Mouse (Mus musculus) monocyte, adult 5-6 weeks (primary cell): ENCODE data around the gene Hps6. TPM values are rescaled to one million over a fixed set of nuclear protein-coding genes. Genes with fewer than 3 reads are reported as not detected.
A peak's percentile ranks its signal among the peaks of the same experiment; 100 is the strongest.

Experiments used
- ATAC-seq: fragments of 153-309, 156-312 bp; replicated peaks from 2 replicates; pipeline ENCODE4 v1.8.0; 2017; ENCODE audit warnings: mild to moderate bottlenecking; ENCODE audit not compliant: low TSS enrichment, insufficient number of reproducible peaks, severe bottlenecking, poor library complexity, low FRiP score
- total RNA-seq: library from RNA; stranded (forward); fragments of 200-1000, 200-491, 200-594 nt; gene quantifications from 3 replicates; pipeline ENCODE4 v1.2.3, GENCODE M21; 2017

Hps6 gene
- total RNA-seq, 1 experiment from 2014 or later: 6.0 TPM

GRCm38 (mm10) chr19:46026567-46026966 is 23.3 kb downstream of the Hps6 start:
- ATAC-seq: no peak

GRCm38 (mm10) chr19:46028747-46029320 is 25.5 kb downstream of the Hps6 start:
- ATAC-seq: no peak

GRCm38 (mm10) chr19:46029652-46030051 is 26.3 kb downstream of the Hps6 start:
- ATAC-seq: no peak

GRCm38 (mm10) chr19:46030196-46030983 is 27.1 kb downstream of the Hps6 start:
- no peak for ATAC-seq

GRCm38 (mm10) chr19:46031689-46032432 is 28.6 kb downstream of the Hps6 start:
- ATAC-seq: no peak

GRCm38 (mm10) chr19:46032731-46033510 is 29.6 kb downstream of the Hps6 start:
- ATAC-seq: no peak

GRCm38 (mm10) chr19:46033911-46034310 is 30.6 kb downstream of the Hps6 start:
- no peak for ATAC-seq

GRCm38 (mm10) chr19:46035971-46036370 is 32.7 kb downstream of the Hps6 start:
- no peak for ATAC-seq

GRCm38 (mm10) chr19:46036477-46037242 is 33.4 kb downstream of the Hps6 start:
- no peak for ATAC-seq

GRCm38 (mm10) chr19:46037243-46037924 is 34.1 kb downstream of the Hps6 start:
- no peak for ATAC-seq

- no peak for ATAC-seq
Measured at GRCm38 (mm10) chr19:46037925-46038850, 34.9 kb downstream of the Hps6 start.

- ATAC-seq: no peak
Measured at GRCm38 (mm10) chr19:46038851-46039260, 35.5 kb downstream of the Hps6 start.

GRCm38 (mm10) chr19:46039478-46039877 is 36.2 kb downstream of the Hps6 start:
- ATAC-seq: peak; percentile 82

GRCm38 (mm10) chr19:46040149-46040902 is 37.0 kb downstream of the Hps6 start:
- ATAC-seq: no peak

GRCm38 (mm10) chr19:46041299-46041932 is 38.1 kb downstream of the Hps6 start:
- 0 out of 2 replicates have a peak, but pooled peaks have one; percentile 4 for ATAC-seq
